Comparison of ENCODE assay signal across 8 mouse cellular contexts in genomic region chr16:5255779-5256496, GRCm38 (mm10). TPM values are rescaled to one million over a fixed set of nuclear protein-coding genes. Genes with fewer than 3 reads are reported as not detected.
A peak's percentile ranks its signal among the peaks of the same experiment; 100 is the strongest.
DNase-seq lines count a peak whose midpoint lies in the region; ATAC-seq lines count a peak whose summit lies in the region.

Eef2kmt (minus strand) TSS chr16:5255983.

- intact Hi-C loops in gastrocnemius, postnatal 14 days (cut with DNase I; ENCODE audit: low total_unique reads) = no loop called here
- intact Hi-C loops in left cerebral cortex, postnatal 10 days (cut with DNase I) = no loop called here

- DNase-seq in adrenal gland, adult (ENCODE audit: inconsistent age in 2 of 2, low spot score in 1 of 2) = peak; percentile 99 to 100
- DNase-seq in embryo, embryonic 10.5 days (ENCODE audit: low spot score) = peak; percentile 100
- peak; percentile 99 for DNase-seq in gastrocnemius, postnatal 14 days
- peak; percentile 97 to 99 for DNase-seq in left cerebral cortex, postnatal 10 days (ENCODE audit: extremely low spot score in 1 of 2, low spot score in 2 of 2)
- peak; percentile 97 for DNase-seq in right cerebral cortex, postnatal 25 days
- DNase-seq in urinary bladder, postnatal 4 days (ENCODE audit: low spot score in 2 of 2) = peak; percentile 99

- peak; percentile 87 for ATAC-seq in inflammation-experienced regulatory T-cells, adult 6 months
- ATAC-seq in megakaryocyte-erythroid progenitor cell, adult 5-6 weeks (replicated peaks; ENCODE audit: low FRiP score, low TSS enrichment, poor library complexity, severe bottlenecking) = peak; percentile 95

RNA-seq across cellular contexts. Expression of gene Eef2kmt, which starts in this region (rescaled TPM):
- total RNA-seq in gastrocnemius, postnatal 14 days (2021) = 1 to 10 TPM; 8.1 to 9.6 TPM
- 10 to 100 TPM; 32.3 to 53.6 (median 47.8) TPM for polyA plus RNA-seq in inflammation-experienced regulatory T-cells, adult 6 months (2017; shearing (Covaris generic))
- 1 to 10 TPM; 2.6 to 4.2 TPM for total RNA-seq in left cerebral cortex, postnatal 10 days (2021)
- 21.1 and 23.9 TPM in 2 replicates for total RNA-seq in megakaryocyte-erythroid progenitor cell, adult 5-6 weeks (2014; fragmentation: Nextera tagmentation)
- 16.3 and 32.4 TPM in 2 replicates for total RNA-seq in megakaryocyte-erythroid progenitor cell, adult 5-6 weeks (2017)

Comparison
In these comparisons a context has a peak if more than half of its experiments do, and no peak if none do; other contexts are left out.
1. Peak in every context shown above with its lines: DNase-seq and ATAC-seq.